Mouse (Mus musculus) R1 (cell line): ENCODE results near the gene Ankrd34a.
A peak's percentile ranks its signal among the peaks of the same experiment; 100 is the strongest.
"Not testable (repeated sequence)": the region's sequence is repeated elsewhere in the genome, so short reads cannot be mapped to it uniquely, and the experiment has no call there.

Experiments
- DNase-seq: peaks from one replicate; pipeline ENCODE4 v3.0.0-alpha.2; 2018; ENCODE audit warnings: low read depth, low spot score

The Ankrd34a gene

DNA sequence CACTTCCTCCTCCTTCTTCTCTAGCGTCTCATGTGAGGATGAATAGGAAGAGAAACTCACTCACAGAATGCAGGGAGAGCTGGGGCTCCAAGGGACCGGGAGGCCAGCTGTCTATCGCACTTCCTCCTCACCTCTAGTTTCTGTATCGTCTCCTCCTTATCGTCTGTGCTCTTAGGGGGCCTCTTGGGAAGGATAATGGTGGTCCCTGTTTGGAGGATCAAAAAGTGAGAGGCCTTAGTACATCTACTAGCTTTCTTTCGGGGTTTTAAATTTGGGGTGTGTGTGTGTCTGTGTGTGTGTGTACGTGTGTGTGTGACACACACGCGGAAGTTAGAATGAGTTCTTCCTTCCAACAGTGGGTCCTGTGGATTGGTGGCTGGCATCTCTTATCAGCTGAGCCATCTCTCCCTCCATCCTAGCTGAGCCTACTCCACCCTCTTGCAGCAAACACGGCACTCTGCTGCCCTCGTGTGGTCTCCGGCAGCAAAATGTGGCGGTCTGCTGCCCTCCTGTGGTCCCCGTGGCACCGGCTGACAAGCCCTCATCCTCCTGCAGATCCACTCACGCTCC lies 16.5 kb upstream of the Ankrd34a start:
- peak; percentile 90 for DNase-seq

DNA sequence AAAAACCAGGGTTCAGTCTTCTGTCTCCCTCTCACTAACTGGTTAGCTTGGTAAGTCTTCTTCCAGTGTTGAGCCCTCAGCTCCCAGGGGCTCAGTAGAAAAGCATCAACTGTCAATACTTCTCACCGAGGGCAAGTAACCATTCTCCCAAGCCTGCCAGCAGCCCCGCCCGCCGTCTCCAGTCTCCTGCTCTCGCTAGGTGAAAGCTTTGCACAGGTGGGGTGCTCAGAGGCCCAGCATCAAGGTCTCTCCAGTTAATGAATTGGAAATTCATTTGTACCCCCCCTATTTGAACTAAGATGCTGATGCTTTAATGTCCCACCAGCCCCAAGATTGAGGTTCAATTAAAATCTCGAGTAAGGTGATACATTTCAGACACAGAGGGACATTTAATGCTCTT lies 15.3 kb upstream of the Ankrd34a start:
- no peak for DNase-seq

DNA sequence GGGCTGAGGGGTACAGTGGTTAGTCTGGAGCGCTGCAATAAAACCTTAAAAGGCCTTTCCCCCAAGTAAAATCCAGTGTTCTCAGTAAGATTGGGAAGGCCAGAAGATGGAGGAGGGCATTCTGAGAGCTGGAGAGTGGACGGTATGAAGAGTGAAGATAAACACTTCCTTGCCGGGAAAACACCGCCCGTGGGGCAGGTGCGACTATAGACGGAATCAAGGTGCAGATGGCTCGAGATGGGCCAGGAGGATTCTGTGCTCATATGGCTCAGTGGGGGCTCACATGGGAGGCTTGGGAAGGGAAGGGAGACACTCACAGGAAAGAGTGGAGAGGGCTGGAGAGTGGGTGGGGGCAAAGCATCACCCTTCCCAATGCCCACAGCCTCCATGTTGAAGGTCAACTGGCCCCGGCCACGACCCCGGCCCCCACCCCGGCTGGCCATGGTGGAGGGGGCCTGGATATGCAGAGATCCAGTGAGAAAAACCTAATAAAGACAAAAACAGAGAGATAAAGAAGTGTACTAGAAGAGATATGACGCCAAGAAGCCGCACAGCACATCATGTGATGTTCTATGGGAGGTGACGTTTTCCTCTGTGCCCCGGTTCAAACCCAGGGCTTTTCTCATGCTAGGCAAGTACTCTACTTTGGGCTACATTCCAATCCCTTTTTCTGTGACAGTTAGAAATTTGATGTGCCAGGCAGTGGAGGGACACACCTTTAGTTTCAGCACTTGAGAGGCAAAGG lies 14.5 kb upstream of the Ankrd34a start:
- DNase-seq: peak; percentile 21

DNA sequence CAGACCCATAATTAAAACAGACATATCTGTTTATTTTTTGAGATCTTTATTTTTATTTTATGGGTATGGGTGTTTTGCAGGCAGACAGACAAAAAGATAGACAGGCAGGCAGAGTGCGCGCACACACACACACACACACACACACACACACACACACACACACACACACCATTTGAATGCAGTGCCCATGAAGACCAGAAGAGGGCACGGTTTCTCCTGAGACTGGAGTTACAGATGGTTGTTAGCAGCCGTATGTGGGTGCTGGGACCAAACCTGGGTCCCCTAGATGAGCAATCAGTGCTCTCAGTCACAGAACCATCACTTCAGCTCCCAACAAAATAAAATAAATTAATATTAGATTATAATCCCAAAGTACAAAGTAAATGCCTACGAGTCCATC lies 13.1 kb upstream of the Ankrd34a start:
- DNase-seq: peak; percentile 62

DNA sequence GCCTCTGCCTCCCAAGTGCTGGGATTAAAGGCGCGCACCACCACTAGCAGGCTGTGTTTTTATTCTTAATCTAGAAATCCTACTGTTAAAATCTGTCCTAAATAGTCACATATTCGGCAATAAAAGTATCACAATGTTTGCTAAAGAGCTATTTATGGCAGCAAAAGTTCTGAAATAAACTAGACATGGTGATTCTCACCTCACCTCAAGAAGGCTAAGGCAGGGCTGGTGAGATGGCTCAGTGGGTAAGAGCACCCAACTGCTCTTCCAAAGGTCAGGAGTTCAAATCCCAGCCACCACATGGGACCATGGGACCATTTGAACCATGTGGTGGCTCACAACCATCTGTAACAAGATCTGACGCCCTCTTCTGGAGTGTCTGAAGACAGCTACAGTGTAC lies 5.8 kb upstream of the Ankrd34a start:
- DNase-seq: peak; percentile 73

DNA sequence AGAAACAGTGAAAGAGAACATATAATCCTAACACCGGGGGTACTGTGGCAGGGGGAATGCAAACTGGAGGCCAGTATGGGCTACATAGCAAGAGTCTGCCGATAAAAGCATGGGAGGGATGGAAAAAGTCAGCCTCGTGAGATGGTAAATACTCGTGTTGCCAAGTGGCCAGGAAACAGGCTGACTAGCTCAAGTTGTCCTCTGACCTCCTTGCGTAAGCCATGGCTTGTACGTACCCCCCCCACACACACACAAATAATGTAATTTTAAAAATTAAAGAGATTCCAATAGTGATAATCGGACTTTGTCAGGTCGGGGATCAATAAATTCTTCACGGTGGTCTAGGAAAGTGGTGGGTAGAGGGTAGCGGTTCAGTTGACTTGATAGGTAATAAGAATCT lies 3.1 kb upstream of the Ankrd34a start:
- no peak for DNase-seq

DNA sequence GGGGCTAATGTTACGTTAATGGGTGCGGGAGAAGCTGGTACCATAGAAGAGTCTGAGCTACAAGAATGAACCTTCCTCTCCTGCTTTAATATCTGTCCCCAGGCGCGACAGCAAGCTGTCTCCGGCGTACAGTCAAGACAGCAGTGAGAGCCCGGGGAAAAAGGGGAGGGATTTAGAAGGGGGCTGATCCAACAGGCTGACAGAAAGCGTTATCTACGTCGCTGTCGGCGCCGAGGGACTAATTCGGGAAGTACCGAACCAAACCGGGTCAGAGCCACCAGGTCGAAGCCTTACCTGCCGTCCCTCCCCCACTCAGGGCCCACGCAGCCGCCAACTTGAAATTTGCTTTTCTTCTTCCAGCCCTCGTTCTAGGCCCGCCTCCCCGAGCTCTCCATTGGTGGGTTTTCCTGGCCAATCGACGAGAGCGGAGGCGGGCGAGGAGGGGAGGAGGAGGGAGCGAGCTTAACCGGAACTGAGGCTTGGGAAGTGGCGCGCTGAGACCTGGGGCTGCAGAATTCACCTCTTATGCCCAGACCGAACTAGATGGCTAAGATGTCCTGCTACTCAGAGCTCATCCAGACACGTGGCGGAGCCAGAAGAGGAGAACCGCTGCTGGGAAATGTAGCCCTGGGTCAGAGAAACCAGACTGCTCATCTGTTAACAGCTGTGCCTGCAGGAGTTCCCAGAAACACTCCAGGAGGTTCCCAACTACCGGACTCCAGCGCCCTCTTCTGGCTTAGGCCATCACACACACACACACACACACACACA lies 2.5 kb upstream of the Ankrd34a start, which contains the start of gene Polr3gl:
Gene Polr3gl, minus strand, starts transcription at position 392 of the 771 bp plus-strand sequence.
- DNase-seq: peak; percentile 98

DNA sequence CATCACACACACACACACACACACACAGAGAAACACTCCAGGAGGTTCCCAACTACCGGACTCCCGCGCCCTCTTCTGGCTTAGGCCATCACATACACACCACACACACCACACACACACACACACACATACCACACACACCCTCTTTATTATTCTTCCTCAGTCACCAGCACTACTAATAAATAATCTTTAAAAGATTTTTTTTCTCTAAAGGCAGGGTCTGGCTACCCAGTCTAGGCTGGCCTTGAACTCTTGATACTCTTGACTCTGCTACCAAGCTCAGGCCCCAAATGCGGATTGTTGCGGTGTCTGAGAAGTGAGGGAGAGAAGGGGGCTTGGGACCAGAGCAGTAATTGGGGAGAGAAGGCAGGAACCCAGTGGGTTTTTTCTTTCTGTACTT lies 1.6 kb upstream of the Ankrd34a start:
- DNase-seq: no peak

DNA sequence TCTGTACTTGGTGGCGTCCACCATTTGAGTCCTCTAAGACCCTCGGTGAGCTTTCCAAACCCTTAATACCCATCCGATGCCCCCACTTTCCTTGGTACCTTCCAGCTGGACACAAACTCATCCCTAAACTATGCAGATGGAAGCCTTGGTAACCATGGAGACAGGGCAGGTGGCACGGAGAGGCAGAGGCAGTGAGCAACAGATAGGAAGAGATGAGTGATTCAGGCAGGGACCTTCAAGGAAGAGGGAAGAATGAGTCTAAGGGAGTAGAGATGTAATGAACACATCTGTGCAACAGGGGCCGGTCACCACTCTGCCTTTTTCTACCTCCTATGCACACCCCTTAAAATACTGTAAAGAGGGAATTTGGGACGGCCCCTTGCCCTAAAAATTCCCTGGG lies 775 bp upstream of the Ankrd34a start:
- no peak for DNase-seq

DNA sequence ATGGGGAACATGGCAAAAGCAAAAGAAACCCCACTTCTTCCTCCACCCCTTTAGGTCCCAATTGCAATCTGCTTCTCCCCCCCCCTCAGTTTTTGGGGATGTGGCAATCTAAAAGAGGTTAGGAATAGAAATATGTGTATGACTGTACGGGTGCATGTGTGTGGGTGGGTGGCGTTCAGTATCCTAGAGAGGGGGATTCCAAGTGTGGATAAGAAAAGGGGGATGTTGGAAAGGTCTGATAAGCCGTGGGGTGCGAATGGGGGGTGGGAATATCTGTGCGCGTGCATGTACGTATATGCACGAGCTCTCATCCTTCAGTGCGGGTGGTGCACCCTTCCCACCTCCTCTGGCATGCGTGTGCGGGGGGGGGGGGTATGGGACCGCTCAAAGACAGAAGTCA lies 419 bp downstream of the Ankrd34a start:
- DNase-seq: no peak

DNA sequence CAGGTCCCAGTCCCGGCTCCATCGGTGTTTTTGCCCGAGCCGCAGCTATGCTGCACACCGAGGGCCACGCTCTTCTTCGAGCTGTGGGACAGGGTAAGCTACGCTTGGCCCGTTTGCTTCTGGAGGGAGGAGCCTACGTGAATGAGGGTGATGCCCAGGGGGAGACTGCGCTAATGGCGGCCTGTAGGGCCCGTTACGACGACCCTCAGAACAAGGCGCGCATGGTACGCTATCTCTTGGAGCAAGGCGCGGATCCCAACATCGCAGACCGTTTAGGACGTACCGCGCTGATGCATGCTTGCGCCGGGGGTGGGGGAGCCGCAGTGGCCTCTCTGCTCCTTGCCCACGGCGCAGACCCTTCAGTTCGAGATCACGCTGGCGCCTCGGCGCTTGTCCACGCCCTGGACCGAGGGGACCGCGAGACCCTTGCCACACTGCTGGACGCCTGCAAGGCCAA lies 1.0 kb downstream of the Ankrd34a start:
- DNase-seq: no peak

DNA sequence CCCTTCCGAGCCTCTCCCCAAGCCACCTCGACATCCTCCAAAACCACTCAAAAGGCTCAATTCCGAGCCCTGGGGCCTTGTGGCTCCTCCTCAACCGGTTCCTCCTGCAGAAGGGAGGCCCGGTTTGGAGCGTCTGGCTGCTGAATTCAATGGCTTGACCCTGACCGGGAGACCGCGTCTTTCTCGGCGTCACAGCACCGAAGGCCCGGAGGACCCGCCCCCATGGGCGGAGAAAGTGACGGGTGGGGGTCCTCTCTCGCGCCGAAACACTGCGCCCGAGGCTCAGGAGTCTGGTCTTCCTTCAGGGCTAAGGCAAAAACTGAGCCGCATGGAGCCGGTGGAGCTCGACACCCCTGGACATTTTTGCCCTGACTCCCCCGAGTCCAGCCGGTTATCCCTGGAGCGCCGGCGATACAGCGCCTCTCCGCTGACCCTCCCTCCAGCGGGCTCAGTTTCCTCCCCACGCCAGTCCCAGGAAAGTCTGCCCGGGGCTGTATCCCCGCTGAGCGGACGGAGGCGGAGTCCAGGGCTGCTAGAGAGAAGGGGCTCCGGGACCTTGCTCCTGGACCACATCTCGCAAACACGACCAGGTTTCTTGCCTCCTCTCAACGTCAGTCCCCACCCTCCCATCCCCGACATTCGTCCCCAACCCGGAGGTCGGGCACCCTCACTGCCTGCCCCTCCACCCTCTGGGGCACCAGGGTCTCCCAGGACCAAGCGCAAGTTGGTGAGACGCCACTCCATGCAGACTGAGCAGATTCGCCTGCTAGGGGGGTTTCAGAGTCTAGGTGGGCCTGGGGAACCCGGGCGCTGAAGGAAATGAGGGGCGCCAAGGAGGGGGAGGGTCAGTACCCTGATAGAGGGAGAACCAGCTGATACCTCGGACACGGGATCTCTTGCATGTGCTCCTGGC lies 2.0 kb downstream of the Ankrd34a start:
- DNase-seq: peak; percentile 60

DNA sequence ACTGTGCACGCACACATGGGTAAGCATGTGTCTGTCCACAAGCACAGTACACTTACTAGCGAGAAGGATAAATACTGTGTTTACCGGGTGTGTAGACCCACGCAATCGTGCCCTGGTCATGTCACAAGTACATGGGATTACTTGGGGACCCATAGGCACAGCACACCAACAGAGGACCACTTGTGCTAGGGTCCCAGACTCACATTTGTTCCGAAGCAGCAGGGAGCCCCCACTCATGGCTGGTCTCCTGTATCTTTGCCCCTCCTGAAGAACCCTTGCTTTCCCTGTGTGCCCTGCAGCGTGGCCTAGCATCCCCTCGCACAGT lies 2.6 kb downstream of the Ankrd34a start:
- DNase-seq: no peak

DNA sequence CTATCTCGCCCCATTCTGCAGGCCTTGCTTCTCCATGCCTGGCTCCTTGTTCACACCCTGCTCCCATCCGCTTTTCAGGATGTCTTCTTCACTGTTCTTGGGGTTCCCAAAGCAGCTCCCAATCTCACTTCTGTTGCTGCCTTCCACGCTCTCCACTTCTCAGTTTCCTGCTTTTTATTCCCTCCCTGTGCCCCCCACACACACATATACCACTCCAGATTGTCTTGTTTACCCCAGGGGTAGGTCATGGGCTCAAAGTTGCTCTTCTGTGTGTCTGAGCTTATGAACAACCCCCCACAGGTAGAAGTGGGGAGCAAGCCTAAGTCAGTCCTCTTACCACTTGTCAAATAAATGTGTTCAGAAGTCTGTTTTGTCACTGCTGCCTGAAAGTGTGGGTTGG lies 3.0 kb downstream of the Ankrd34a start:
- no peak for DNase-seq

DNA sequence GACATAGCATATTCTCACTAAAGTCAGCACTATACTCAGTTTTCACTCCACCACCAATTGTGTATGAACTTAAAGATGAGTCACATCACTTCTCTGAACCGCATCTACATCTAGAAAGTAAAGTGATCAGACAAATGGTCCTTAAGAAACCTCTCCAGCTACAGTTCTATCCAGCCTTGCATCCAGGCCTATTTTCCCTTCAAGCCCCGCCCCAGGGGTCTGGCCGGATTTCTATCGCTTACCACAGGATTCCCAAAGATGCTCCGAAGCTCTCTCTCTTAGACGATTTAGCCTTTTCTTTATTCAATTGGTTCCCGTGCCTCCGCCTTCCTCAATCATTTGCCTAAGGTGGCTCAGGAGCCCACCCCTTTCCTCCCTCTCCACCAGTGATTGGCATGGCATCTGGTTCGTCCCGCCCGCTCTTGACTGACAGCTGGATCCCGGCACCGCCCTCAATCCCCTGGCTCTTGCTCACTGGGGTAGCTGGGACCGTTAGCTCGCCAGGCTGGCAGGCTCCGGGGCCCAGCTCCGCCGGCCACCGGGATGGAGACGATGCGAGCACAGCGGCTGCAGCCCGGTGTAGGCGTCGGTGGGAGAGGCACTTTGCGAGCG lies 4.3 kb downstream of the Ankrd34a start, which contains the start of gene Lix1l:
Gene Lix1l, plus strand, starts transcription at position 511 of the 612 bp plus-strand sequence.
- peak; percentile 100 for DNase-seq

DNA sequence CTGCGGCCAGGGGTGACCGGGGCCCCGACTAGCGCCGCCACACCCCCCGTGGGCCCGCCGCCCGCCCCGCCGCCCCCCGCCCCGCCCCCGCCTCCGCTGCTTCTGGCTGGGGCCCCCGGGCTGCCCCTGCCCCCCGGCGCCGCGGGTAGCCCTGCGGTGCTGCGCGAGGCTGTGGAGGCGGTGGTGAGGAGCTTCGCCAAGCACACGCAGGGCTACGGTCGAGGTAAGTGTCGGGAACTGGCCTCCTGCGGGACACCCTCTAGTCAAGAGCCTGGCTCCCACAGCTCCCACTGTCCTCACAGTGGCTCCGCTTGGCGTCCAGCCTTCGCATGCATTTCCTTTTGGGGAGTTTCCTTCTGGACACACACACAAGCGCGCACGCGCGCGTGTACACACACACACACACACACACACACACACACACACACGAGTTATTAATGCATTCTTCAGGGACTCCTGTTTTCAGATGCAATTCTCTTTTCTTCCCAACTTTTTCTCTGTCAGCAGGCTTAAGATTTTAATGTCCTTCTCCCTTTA lies 4.9 kb downstream of the Ankrd34a start:
- DNase-seq: peak; percentile 60

DNA sequence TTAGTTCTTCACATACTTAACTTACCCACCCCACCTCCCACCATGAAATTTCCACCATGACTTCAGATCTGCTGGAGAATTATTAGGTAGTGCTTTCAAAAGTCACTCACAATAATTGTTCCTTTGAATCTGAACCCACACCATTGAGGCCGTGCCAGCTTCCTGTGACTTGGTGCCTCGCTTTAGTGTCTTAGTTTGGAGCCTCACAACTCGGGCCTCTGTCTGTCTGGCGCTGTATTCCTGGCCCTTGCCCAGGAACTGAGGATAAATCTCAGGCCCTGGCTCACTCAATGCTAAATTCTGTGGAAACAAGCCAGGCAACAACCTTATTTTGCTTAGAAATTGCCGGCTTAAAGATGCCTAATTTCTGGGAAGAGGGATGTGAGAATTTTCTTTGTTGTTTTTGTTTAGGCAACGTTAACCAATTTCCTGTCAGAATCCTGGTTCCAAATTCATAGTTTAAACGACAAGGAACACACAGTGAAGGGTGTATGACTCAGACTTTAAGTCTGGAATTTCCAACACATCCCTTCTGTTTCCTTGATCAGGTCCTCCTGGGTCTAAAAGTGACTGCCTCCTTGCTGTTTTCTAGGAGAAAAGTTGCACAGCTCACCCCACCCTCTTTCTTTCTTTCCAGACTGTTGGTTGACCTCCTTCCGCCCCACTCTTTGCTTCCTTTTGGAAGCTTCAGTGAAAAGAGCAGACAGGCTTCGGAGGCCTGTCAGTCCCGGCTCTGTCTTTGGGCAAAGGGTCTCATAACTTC lies 5.7 kb downstream of the Ankrd34a start:
- DNase-seq: no peak

DNA sequence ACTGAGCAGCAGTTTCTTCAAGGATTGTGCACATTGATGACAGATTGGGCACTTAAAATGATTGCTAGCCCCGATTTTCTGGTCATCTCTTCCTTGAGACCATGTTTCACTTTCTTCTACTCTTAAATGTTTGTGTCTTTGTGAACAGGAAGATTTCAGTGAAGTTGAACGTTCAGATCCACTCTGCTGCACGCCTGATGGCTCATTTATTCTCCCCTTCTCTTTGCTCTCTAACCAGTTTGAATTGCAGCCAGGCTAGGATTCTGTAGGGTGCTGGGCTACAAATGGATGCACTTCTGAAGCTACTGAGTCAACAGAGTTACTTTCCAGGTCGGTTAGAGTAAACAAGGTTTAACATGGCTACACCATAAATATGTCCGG lies 6.3 kb downstream of the Ankrd34a start:
- no peak for DNase-seq

DNA sequence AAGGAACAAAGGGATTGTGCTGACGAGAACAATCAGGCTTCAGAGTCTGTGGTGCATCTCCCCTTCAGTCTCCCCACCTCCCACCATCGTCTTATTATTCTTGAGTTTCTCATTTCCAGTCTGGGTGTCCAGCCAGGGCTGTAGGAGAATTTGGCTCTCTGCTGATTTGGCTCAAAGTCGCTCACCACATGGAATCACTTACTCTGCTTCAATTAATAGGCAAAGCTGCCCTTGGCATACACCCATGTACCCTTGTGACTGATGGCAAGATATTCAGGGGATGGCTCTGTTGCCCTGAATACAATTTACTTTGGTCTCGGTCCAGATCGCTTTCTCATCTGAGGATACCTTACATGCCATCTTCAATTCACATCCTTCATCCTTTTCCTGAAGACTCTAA lies 6.9 kb downstream of the Ankrd34a start:
- DNase-seq: no peak

DNA sequence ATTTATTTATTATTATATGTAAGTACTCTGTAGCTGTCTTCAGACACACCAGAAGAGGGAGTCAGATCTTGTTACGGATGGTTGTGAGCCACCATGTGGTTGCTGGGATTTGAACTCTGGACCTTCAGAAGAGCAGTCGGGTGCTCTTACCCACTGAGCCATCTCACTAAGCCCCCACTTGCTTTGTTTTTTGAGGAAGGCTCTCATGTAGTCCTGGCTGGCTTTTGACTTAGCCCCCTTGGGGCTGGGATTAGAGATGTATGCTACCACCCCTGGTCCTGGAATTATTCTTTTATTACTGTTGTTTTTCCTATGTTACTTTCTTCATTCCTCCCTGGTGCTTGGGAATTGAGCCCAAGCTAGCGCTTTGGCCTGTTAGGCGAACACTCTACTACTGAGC lies 9.6 kb downstream of the Ankrd34a start:
- not testable (repeated sequence) for DNase-seq
